Mouse (Mus musculus) MEL (cell line): ENCODE measurements around the gene Aldoc. TPM values are rescaled to one million over a fixed set of nuclear protein-coding genes. Genes with fewer than 3 reads are reported as not detected.

Source experiments
- DNase-seq: peaks from one replicate; pipeline ENCODE4 v3.0.0; 2011; ENCODE audit warnings: low read depth, low spot score
- H3K27ac ChIP-seq: 2 replicates; pipeline ENCODE4 v1.5.1; 2012; ENCODE audit warnings: low read depth, mild to moderate bottlenecking, control low read depth, low read length, moderate library complexity; ENCODE audit not compliant: control insufficient read depth
- H3K27me3 ChIP-seq, 2 experiments: fragments of 150-350 bp in 1 of 2; sonication (generic) in 1 of 2; 2 replicates each; pipeline ENCODE4 v1.6.1; 2012; ENCODE audit warnings: low read length in 2 of 2, mild to moderate bottlenecking in 2 of 2, improper control_type of control experiment in 1 of 2, moderate library complexity in 1 of 2; ENCODE audit not compliant: insufficient read depth in 2 of 2, control insufficient read depth in 1 of 2
- H3K36me3 ChIP-seq, 2 experiments: 2 replicates each; pipeline ENCODE4 v1.6.1; 2012 to 2014; ENCODE audit warnings: low read length in 2 of 2, improper control_type of control experiment in 1 of 2, inconsistent platforms in 1 of 2, mild to moderate bottlenecking in 1 of 2; ENCODE audit not compliant: insufficient read depth in 2 of 2, control insufficient read depth in 1 of 2
- H3K4me1 ChIP-seq, 2 experiments: fragments of 150-350 bp in 1 of 2; sonication (generic) in 1 of 2; 2 replicates each; pipeline ENCODE4 v1.6.1; 2012; ENCODE audit warnings: low read length in 2 of 2, improper control_type of control experiment in 1 of 2, mild to moderate bottlenecking in 1 of 2; ENCODE audit not compliant: insufficient read depth in 2 of 2, control insufficient read depth in 1 of 2
- H3K4me3 ChIP-seq, 2 experiments: fragments of 150-350 bp in 1 of 2; sonication (generic) in 1 of 2; 2 replicates each; pipeline ENCODE4 v1.5.1; 2012; ENCODE audit warnings: low read depth in 2 of 2, low read length in 2 of 2, mild to moderate bottlenecking in 2 of 2, moderate library complexity in 2 of 2, control low read depth in 1 of 2, improper control_type of control experiment in 1 of 2; ENCODE audit not compliant: control insufficient read depth in 1 of 2, insufficient read depth in 1 of 2
- H3K79me2 ChIP-seq: 2 replicates; pipeline ENCODE4 v1.6.1; 2012; ENCODE audit warnings: mild to moderate bottlenecking, low read length, moderate library complexity; ENCODE audit not compliant: control insufficient read depth, poor library complexity, insufficient read depth
- H3K9ac ChIP-seq: 2 replicates; pipeline ENCODE4 v1.6.1; 2012; ENCODE audit warnings: low read depth, mild to moderate bottlenecking, control low read depth, low read length, moderate library complexity; ENCODE audit not compliant: control insufficient read depth, poor library complexity, severe bottlenecking
- H3K9me3 ChIP-seq: fragments of 150-350 bp; sonication (generic); replicated peaks from 2 replicates; pipeline ENCODE4 v1.6.1; 2012; ENCODE audit warnings: mild to moderate bottlenecking, low read length, improper control_type of control experiment, moderate library complexity; ENCODE audit not compliant: insufficient read depth
- BHLHE40 ChIP-seq: IDR thresholded peaks from 2 replicates; pipeline ENCODE4 v1.6.1; 2012; ENCODE audit warnings: low read depth, mild to moderate bottlenecking, inconsistent platforms, low read length, improper control_type of control experiment, borderline replicate concordance
- CHD1 ChIP-seq: IDR thresholded peaks from 2 replicates; pipeline ENCODE4 v1.6.1; 2012; ENCODE audit warnings: low read depth, mild to moderate bottlenecking, inconsistent platforms, low read length, improper control_type of control experiment
- EP300 ChIP-seq, 2 experiments: IDR thresholded peaks; 2 replicates each; pipeline ENCODE4 v1.6.1; 2011; ENCODE audit warnings: improper control_type of control experiment in 2 of 2, low read length in 2 of 2, low read depth in 1 of 2, mild to moderate bottlenecking in 1 of 2
- ETS1 ChIP-seq: IDR thresholded peaks from 2 replicates; pipeline ENCODE4 v1.6.1; 2012; ENCODE audit warnings: low read depth, mild to moderate bottlenecking, inconsistent platforms, low read length, improper control_type of control experiment, moderate library complexity
- GATA1 ChIP-seq: IDR thresholded peaks from 2 replicates; pipeline ENCODE4 v1.6.1; 2011; ENCODE audit warnings: low read depth, low read length, improper control_type of control experiment
- HCFC1 ChIP-seq: IDR thresholded peaks from 2 replicates; pipeline ENCODE4 v1.6.1; 2012; ENCODE audit warnings: low read depth, mild to moderate bottlenecking, inconsistent platforms, low read length, improper control_type of control experiment, moderate library complexity
- JUND ChIP-seq: IDR thresholded peaks from 2 replicates; pipeline ENCODE4 v1.6.1; 2011; ENCODE audit warnings: low read depth, mild to moderate bottlenecking, improper control_type of control experiment, low read length
- MAFK ChIP-seq: IDR thresholded peaks from 2 replicates; pipeline ENCODE4 v1.6.1; 2011; ENCODE audit warnings: low read depth, mild to moderate bottlenecking, low read length, improper control_type of control experiment, borderline replicate concordance
- MAX ChIP-seq: IDR thresholded peaks from 2 replicates; pipeline ENCODE4 v1.6.1; 2011; ENCODE audit warnings: low read length, improper control_type of control experiment
- MAZ ChIP-seq: IDR thresholded peaks from 2 replicates; pipeline ENCODE4 v1.6.1; 2012; ENCODE audit warnings: low read depth, mild to moderate bottlenecking, inconsistent platforms, low read length, improper control_type of control experiment
- NELFE ChIP-seq: IDR thresholded peaks from 2 replicates; pipeline ENCODE4 v1.6.1; 2011; ENCODE audit warnings: low read depth, low read length, improper control_type of control experiment
- NRF1 ChIP-seq: IDR thresholded peaks from 2 replicates; pipeline ENCODE4 v1.6.1; 2014; ENCODE audit warnings: low read depth, mild to moderate bottlenecking, inconsistent platforms, low read length, improper control_type of control experiment, moderate library complexity; ENCODE audit not compliant: poor library complexity, insufficient read depth, severe bottlenecking
- POLR2A ChIP-seq, 2 experiments: IDR thresholded peaks; 2 replicates each; pipeline ENCODE4 v1.6.1; 2011 to 2012; ENCODE audit warnings: low read length in 2 of 2, mild to moderate bottlenecking in 2 of 2, control low read depth in 1 of 2, improper control_type of control experiment in 1 of 2, low read depth in 1 of 2, moderate library complexity in 1 of 2; ENCODE audit not compliant: control insufficient read depth in 1 of 2, insufficient read depth in 1 of 2, poor library complexity in 1 of 2
- POLR2AphosphoS2 ChIP-seq: IDR thresholded peaks from 2 replicates; pipeline ENCODE4 v1.6.1; 2011; ENCODE audit warnings: low read length, improper control_type of control experiment
- SIN3A ChIP-seq: IDR thresholded peaks from 2 replicates; pipeline ENCODE4 v1.6.1; 2012; ENCODE audit warnings: low read length, improper control_type of control experiment, inconsistent platforms
- SMC3 ChIP-seq: IDR thresholded peaks from 2 replicates; pipeline ENCODE4 v1.6.1; 2011; ENCODE audit warnings: low read depth, low read length, improper control_type of control experiment
- TBP ChIP-seq: IDR thresholded peaks from 2 replicates; pipeline ENCODE4 v1.8.0; 2011; ENCODE audit warnings: low read depth, low read length, improper control_type of control experiment
- TCF12 ChIP-seq: IDR thresholded peaks from 2 replicates; pipeline ENCODE4 v1.6.1; 2014; ENCODE audit warnings: low read depth, mild to moderate bottlenecking, inconsistent platforms, low read length, improper control_type of control experiment, moderate library complexity
- UBTF ChIP-seq: IDR thresholded peaks from 2 replicates; pipeline ENCODE4 v1.6.1; 2012; ENCODE audit warnings: low read depth, mild to moderate bottlenecking, inconsistent platforms, low read length, improper control_type of control experiment, moderate library complexity, borderline replicate concordance; ENCODE audit not compliant: insufficient read depth
- USF1 ChIP-seq: IDR thresholded peaks from 2 replicates; pipeline ENCODE4 v1.6.1; 2014; ENCODE audit warnings: low read depth, mild to moderate bottlenecking, inconsistent platforms, low read length, improper control_type of control experiment, moderate library complexity
- USF2 ChIP-seq, 2 experiments: IDR thresholded peaks; 2 replicates each; pipeline ENCODE4 v1.6.1; 2011 to 2012; ENCODE audit warnings: improper control_type of control experiment in 2 of 2, low read length in 2 of 2, borderline replicate concordance in 1 of 2, inconsistent platforms in 1 of 2, low read depth in 1 of 2, mild to moderate bottlenecking in 1 of 2; ENCODE audit not compliant: insufficient read depth in 1 of 2
- ZKSCAN1 ChIP-seq: IDR thresholded peaks from 2 replicates; pipeline ENCODE4 v1.6.1; 2012; ENCODE audit warnings: low read depth, mild to moderate bottlenecking, inconsistent platforms, low read length, improper control_type of control experiment, moderate library complexity
- ZMIZ1 ChIP-seq: IDR thresholded peaks from 2 replicates; pipeline ENCODE4 v1.6.1; 2012; ENCODE audit warnings: low read depth, mild to moderate bottlenecking, inconsistent platforms, low read length, improper control_type of control experiment, moderate library complexity
- ZNF384 ChIP-seq: IDR thresholded peaks from 2 replicates; pipeline ENCODE4 v1.6.1; 2012; ENCODE audit warnings: low read depth, mild to moderate bottlenecking, inconsistent platforms, low read length, improper control_type of control experiment
- polyA plus RNA-seq, 2 experiments: library from polyadenylated mRNA; stranded (reverse) in 1 of 2; unstranded in 1 of 2; fragments of >175 nt in 1 of 2; fragments of >200 nt in 1 of 2; gene quantifications; 2 replicates each; pipeline versions ENCODE4 v1.2.1 to v1.2.4; 2012; ENCODE audit warnings: low replicate concordance in 2 of 2, low read depth in 1 of 2; ENCODE audit not compliant: insufficient read length in 2 of 2, insufficient read depth in 1 of 2, missing spikeins in 1 of 2
- total RNA-seq: library from RNA; depleted of rRNA; stranded (reverse); fragments of 300-350 nt; gene quantifications from 2 replicates; pipeline ENCODE4 v1.2.3, GENCODE M21; 2012

The Aldoc gene
- total and polyA plus RNA-seq, 3 experiments: 3.0 to 8.1 TPM; not detected in 1

DNA sequence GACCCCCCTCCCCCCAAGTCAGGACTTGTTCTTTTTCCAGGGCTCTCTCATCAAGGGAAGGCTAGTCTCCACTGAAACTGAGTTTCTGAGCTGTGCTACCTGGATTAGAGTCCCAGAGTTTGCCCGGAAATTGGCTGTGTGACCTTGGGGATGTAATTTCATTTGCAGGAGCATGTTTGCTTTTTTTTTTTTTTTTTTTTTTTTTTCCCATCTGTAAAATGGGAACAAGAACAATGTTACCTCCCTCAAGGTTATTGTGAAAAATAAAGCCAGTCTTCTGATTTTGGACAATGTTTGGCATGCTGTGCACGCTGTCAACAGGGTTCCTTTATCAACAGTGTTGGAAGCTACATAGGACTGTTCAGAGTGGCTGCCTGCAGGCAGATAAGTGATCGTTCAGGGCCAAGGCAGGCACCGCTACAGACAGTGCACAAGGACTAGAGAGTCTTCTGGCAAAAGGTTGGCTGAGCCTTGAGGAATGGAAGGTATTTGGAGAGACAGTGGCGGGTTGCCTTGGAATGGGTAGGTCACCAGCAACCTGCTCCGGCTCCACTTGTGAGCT is 21.6 kb downstream of the Aldoc start (continued):
- TF ChIP-seq HCFC1 (no peak; the same call in 1 of the 2 replicates), ETS1 (peak; percentile 70), SMC3 (no peak), POLR2AphosphoS2 (no peak), SIN3A (peak; percentile 92), TCF12 (peak; percentile 81), POLR2A (IDR thresholded peaks at IDR 0.05; ENCODE audit: control insufficient read depth in 1 of 2, insufficient read depth in 1 of 2, low read depth in 1 of 2, low read length in 2 of 2, poor library complexity in 1 of 2) (0 out of 4 replicates have a peak, but pooled peaks of 1 of the 2 experiments have one; percentile 22), BHLHE40 (no peak), UBTF (0 out of 2 replicates have a peak, but pooled peaks have one; percentile 59), JUND (no peak), MAZ (0 out of 2 replicates have a peak, but pooled peaks have one; percentile 18), ZNF384 (peak; percentile 89), TBP (peak; percentile 90), EP300 (IDR thresholded peaks at IDR 0.05; ENCODE audit: low read depth in 1 of 2, low read length in 2 of 2) (peak; percentile 67 to 76), ZKSCAN1 (no peak), MAFK (no peak), CHD1 (peak; percentile 90; the same call in 1 of the 2 replicates), ZMIZ1 (no peak; the same call in 1 of the 2 replicates), NELFE (no peak), USF1 (no peak), NRF1 (no peak)

DNA sequence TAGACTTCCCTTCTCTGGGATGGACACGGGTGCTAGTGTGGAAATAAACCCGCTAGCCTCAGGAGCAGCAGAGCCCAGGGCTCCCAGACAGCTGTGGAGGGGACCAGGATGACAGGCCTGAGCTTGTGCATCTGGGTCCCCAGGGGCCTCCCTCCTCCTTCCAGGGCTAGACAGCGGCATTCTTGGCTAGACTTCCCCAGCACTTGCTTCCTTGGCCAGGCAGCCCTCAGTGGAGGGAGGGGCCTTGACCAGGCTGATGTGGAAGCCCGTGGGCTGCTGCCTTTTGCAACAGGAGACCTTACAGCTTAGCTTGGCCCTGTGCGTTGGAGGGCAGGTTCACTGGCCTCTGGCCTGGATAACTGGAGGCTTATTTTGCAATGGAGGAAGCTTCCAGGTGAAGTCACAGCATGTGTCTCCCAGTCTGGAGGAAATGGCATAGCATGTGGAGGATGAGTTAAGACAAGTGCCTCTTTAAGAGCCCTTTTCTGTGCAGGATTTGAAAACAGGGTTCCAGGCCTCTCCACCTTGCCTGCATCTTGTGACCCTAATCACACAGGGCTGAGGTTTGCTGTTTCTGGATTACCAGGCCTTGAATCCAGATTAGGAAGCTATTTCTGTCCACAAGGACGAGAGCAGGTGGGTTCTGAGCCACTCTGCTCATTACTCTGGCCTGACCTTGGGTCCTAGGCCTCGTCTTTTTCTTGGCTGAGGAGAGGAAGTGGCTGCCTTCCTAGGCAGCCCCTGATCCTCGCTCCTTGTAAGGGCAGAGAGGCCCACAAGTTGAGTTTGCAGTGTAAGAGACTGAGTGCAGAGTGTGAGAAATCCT is 22.3 kb downstream of the Aldoc start:
- Histone ChIP-seq H3K9ac (peak overlapping the region; percentile 27), H3K4me3 (peak overlapping the region; percentile 39 to 55), H3K27ac (peak overlapping the region; percentile 56), H3K36me3 (peaks cover 0 to 21% of the 10 kb centered on the region in 2 experiments; a peak in 2 of 4 replicates), H3K4me1 (peaks cover 13 to 25% of the 10 kb centered on the region in 2 experiments), H3K27me3 (no peaks in the 10 kb centered on the region), H3K9me3 (no peaks in the 10 kb centered on the region), H3K79me2 (peaks cover 9% of the 10 kb centered on the region)
- peak; percentile 67 for DNase-seq
- peak; percentile 20; the same call in 1 of the 2 replicates for TF ChIP-seq MAX
- TF ChIP-seq GATA1: no peak
- TF ChIP-seq TCF12: no peak
- TF ChIP-seq USF2 (IDR thresholded peaks at IDR 0.05; ENCODE audit: borderline replicate concordance in 1 of 2, insufficient read depth in 1 of 2, low read depth in 1 of 2, low read length in 2 of 2): no peak
- 0 out of 2 replicates have a peak, but pooled peaks have one; percentile 18 for TF ChIP-seq UBTF
